Mouse (Mus musculus) CH12.LX (cell line): ENCODE measurements around the gene Klhl10. TPM values are rescaled to one million over a fixed set of nuclear protein-coding genes. Genes with fewer than 3 reads are reported as not detected.

Experiments used
- DNase-seq: peaks from one replicate; pipeline ENCODE4 v3.0.0-alpha.2; 2013; ENCODE audit errors: extremely low read depth
- H3K27ac ChIP-seq: 2 replicates; pipeline ENCODE4 v1.5.1; 2012; ENCODE audit warnings: low read depth, mild to moderate bottlenecking, control low read depth, moderate library complexity; ENCODE audit not compliant: insufficient read depth
- H3K27me3 ChIP-seq: replicated peaks from 2 replicates; pipeline ENCODE3; 2012; ENCODE audit warnings: inconsistent platforms
- H3K36me3 ChIP-seq, 2 experiments: replicated peaks in 1 of 2; 2 replicates each; pipeline versions ENCODE3 to v1.6.1; 2012; ENCODE audit warnings: inconsistent platforms in 1 of 2, low read length in 1 of 2, mild to moderate bottlenecking in 1 of 2, mixed read lengths in 1 of 2, moderate library complexity in 1 of 2; ENCODE audit not compliant: control insufficient read depth in 1 of 2, insufficient read depth in 1 of 2
- H3K4me1 ChIP-seq, 2 experiments: 2 replicates each; pipeline ENCODE4 v1.6.1; 2012; ENCODE audit warnings: inconsistent platforms in 1 of 2, moderate library complexity in 1 of 2; ENCODE audit not compliant: insufficient read depth in 2 of 2, control insufficient read depth in 1 of 2
- H3K4me2 ChIP-seq: 2 replicates; pipeline ENCODE4 v1.6.1; 2012; ENCODE audit warnings: low read depth, mild to moderate bottlenecking, control low read depth; ENCODE audit not compliant: poor library complexity, insufficient read depth, severe bottlenecking
- H3K4me3 ChIP-seq, 3 experiments: fragments of 150-350 bp in 1 of 3; sonication (generic) in 1 of 3; replicated peaks in 1 of 3; 2 replicates each; pipeline versions ENCODE3 to v1.5.1; 2011 to 2012; ENCODE audit warnings: low read depth in 2 of 3, low read length in 2 of 3, mild to moderate bottlenecking in 2 of 3, moderate library complexity in 2 of 3, control low read depth in 1 of 3, improper control_type of control experiment in 1 of 3, inconsistent platforms in 1 of 3, mixed read lengths in 1 of 3; ENCODE audit not compliant: poor library complexity in 1 of 3
- H3K79me2 ChIP-seq: replicated peaks from 2 replicates; pipeline ENCODE4 v1.6.1; 2012; ENCODE audit warnings: mild to moderate bottlenecking, moderate library complexity; ENCODE audit not compliant: control insufficient read depth, poor library complexity, insufficient read depth, severe bottlenecking; ENCODE audit errors: extremely low read depth
- H3K9ac ChIP-seq: 2 replicates; pipeline ENCODE4 v1.6.1; 2012; ENCODE audit warnings: low read depth, mild to moderate bottlenecking, control low read depth, moderate library complexity; ENCODE audit not compliant: insufficient read depth
- H3K9me3 ChIP-seq: replicated peaks from 2 replicates; pipeline ENCODE3; 2012; ENCODE audit warnings: low read length, inconsistent platforms, mixed read lengths
- CHD2 ChIP-seq: IDR thresholded peaks from 2 replicates; pipeline ENCODE4 v1.6.1; 2011; ENCODE audit warnings: low read length, improper control_type of control experiment
- EP300 ChIP-seq: IDR thresholded peaks from 2 replicates; pipeline ENCODE4 v1.6.1; 2011; ENCODE audit warnings: low read length, improper control_type of control experiment
- HCFC1 ChIP-seq: IDR thresholded peaks from 2 replicates; pipeline ENCODE4 v1.6.1; 2012; ENCODE audit warnings: low read depth, mild to moderate bottlenecking, inconsistent platforms, low read length, improper control_type of control experiment
- IRF4 ChIP-seq: IDR thresholded peaks from 2 replicates; pipeline ENCODE4 v1.6.1; 2014; ENCODE audit warnings: low read depth, mild to moderate bottlenecking, inconsistent platforms, low read length, improper control_type of control experiment
- JUN ChIP-seq: IDR thresholded peaks from 2 replicates; pipeline ENCODE4 v1.6.1; 2011; ENCODE audit warnings: low read depth, mild to moderate bottlenecking, low read length, improper control_type of control experiment, moderate library complexity; ENCODE audit not compliant: insufficient read depth
- MAFK ChIP-seq: IDR thresholded peaks from 2 replicates; pipeline ENCODE4 v1.6.1; 2011; ENCODE audit warnings: low read length, improper control_type of control experiment; ENCODE audit not compliant: insufficient replicate concordance
- MAX ChIP-seq: IDR thresholded peaks from 2 replicates; pipeline ENCODE4 v1.6.1; 2011; ENCODE audit warnings: low read length, improper control_type of control experiment
- MAZ ChIP-seq: IDR thresholded peaks from 2 replicates; pipeline ENCODE4 v1.6.1; 2012; ENCODE audit warnings: low read depth, mild to moderate bottlenecking, inconsistent platforms, low read length, improper control_type of control experiment, moderate library complexity
- MXI1 ChIP-seq: IDR thresholded peaks from 2 replicates; pipeline ENCODE4 v1.6.1; 2011; ENCODE audit warnings: mild to moderate bottlenecking, low read depth, low read length, improper control_type of control experiment
- MYC ChIP-seq: IDR thresholded peaks from 2 replicates; pipeline ENCODE4 v1.6.1; 2011; ENCODE audit warnings: low read depth, mild to moderate bottlenecking, improper control_type of control experiment, low read length
- NELFE ChIP-seq: IDR thresholded peaks from 2 replicates; pipeline ENCODE4 v1.6.1; 2011; ENCODE audit warnings: low read depth, low read length, improper control_type of control experiment
- NRF1 ChIP-seq: IDR thresholded peaks from 2 replicates; pipeline ENCODE4 v1.6.1; 2014; ENCODE audit warnings: low read depth, mild to moderate bottlenecking, inconsistent platforms, low read length, improper control_type of control experiment, moderate library complexity
- PAX5 ChIP-seq: IDR thresholded peaks from 2 replicates; pipeline ENCODE4 v1.6.1; 2012; ENCODE audit warnings: low read length, inconsistent platforms, mixed read lengths
- POLR2A ChIP-seq: IDR thresholded peaks from 2 replicates; pipeline ENCODE4 v1.6.1; 2011; ENCODE audit warnings: low read depth, mild to moderate bottlenecking, improper control_type of control experiment, low read length
- RAD21 ChIP-seq: IDR thresholded peaks from 2 replicates; pipeline ENCODE4 v1.6.1; 2011; ENCODE audit warnings: low read depth, mild to moderate bottlenecking, low read length, improper control_type of control experiment, moderate library complexity
- TBP ChIP-seq: conservative IDR thresholded peaks from 2 replicates; pipeline ENCODE4 v1.6.1; 2011; ENCODE audit warnings: low read depth, low read length, improper control_type of control experiment
- TCF12 ChIP-seq: IDR thresholded peaks from 2 replicates; pipeline ENCODE4 v1.6.1; 2014; ENCODE audit warnings: low read depth, mild to moderate bottlenecking, inconsistent platforms, low read length, improper control_type of control experiment
- USF1 ChIP-seq: IDR thresholded peaks from 2 replicates; pipeline ENCODE4 v1.6.1; 2014; ENCODE audit warnings: low read depth, mild to moderate bottlenecking, inconsistent platforms, low read length, improper control_type of control experiment
- ZMIZ1 ChIP-seq: IDR thresholded peaks from 2 replicates; pipeline ENCODE4 v1.6.1; 2012; ENCODE audit warnings: low read depth, mild to moderate bottlenecking, inconsistent platforms, low read length, improper control_type of control experiment
- ZNF384 ChIP-seq: IDR thresholded peaks from 2 replicates; pipeline ENCODE4 v1.6.1; 2012; ENCODE audit warnings: low read depth, low read length, improper control_type of control experiment, inconsistent platforms
- dilution Hi-C: fragments of 300-500 bp; cut with MboI; formaldehyde crosslinking; loops from 2 replicates; pipeline ENCODE4 v1.14.3; 2020; ENCODE audit warnings: low sequenced_read_pairs; ENCODE audit not compliant: extremely low pct_unique_long_range_greater_than_20kb, extremely low pct_ligation_motif_present
- in situ Hi-C: fragments of 300-500 bp; cut with MboI; formaldehyde crosslinking; loops from 3 replicates; pipeline ENCODE4 v1.14.3; 2019; ENCODE audit warnings: low sequenced_read_pairs, low pct_ligation_motif_present, low pct_unique_long_range_greater_than_20kb, mixed read lengths
- polyA plus RNA-seq: library from polyadenylated mRNA; unstranded; fragments of >175 nt; gene quantifications from 2 replicates; pipeline ENCODE4 v1.2.1, GENCODE M21; 2012; ENCODE audit warnings: low read depth; ENCODE audit not compliant: insufficient read length
- total RNA-seq, 2 experiments: library from RNA; depleted of rRNA; stranded (reverse); fragments of 300-350 nt in 1 of 2; fragments of >200 nt in 1 of 2; gene quantifications; 2 replicates each; pipeline ENCODE4 v1.2.3; 2012 to 2014

Gene Klhl10
- total and polyA plus RNA-seq, 3 experiments: 0.30 to 1.1 (median 0.48) TPM

GRCm38 (mm10) chr11:100403445-100404134 is 38.1 kb upstream of the Klhl10 start:
- Histone ChIP-seq H3K9ac (no peak overlapping the region), H3K4me3 (no peak overlapping the region), H3K4me1 (peaks cover 0 to 15% of the 10 kb centered on the region in 2 experiments; a peak in 2 of 4 replicates), H3K27ac (no peak overlapping the region), H3K4me2 (no peak overlapping the region), H3K9me3 (no peaks in the 10 kb centered on the region), H3K27me3 (peaks cover 69% of the 10 kb centered on the region), H3K36me3 (no peaks in the 10 kb centered on the region), H3K79me2 (no peaks in the 10 kb centered on the region)
- DNase-seq: no peak
- dilution Hi-C loops (no loop called here), in situ Hi-C loops (no loop called here)
- TF ChIP-seq NRF1 (no peak), ZNF384 (no peak), TBP (no peak)

- Histone ChIP-seq H3K4me1 (peaks cover 0 to 15% of the 10 kb centered on the region in 2 experiments; a peak in 2 of 4 replicates), H3K9me3 (no peaks in the 10 kb centered on the region), H3K4me3 (no peak overlapping the region), H3K9ac (no peak overlapping the region), H3K79me2 (no peaks in the 10 kb centered on the region), H3K4me2 (no peak overlapping the region), H3K27ac (no peak overlapping the region), H3K27me3 (peaks cover 68% of the 10 kb centered on the region), H3K36me3 (no peaks in the 10 kb centered on the region)
- in situ Hi-C loops: loop anchor here (5.0 kb wide), 1 partner anchor 42 kb away; no protein-coding TSS in a partner anchor
- DNase-seq: no peak
- dilution Hi-C loops: no loop called here
- TF ChIP-seq TBP (no peak), EP300 (no peak), HCFC1 (no peak), NELFE (no peak), MAFK (no peak)
These were observed 37.2 kb upstream of the Klhl10 start for GRCm38 (mm10) chr11:100404456-100405074.

GRCm38 (mm10) chr11:100406273-100406672 is 35.4 kb upstream of the Klhl10 start:
- Histone ChIP-seq H3K9me3 (no peaks in the 10 kb centered on the region), H3K4me2 (no peak overlapping the region), H3K27me3 (peaks cover 64% of the 10 kb centered on the region), H3K4me1 (peaks cover 0 to 6% of the 10 kb centered on the region in 2 experiments; a peak in 1 of 4 replicates), H3K79me2 (no peaks in the 10 kb centered on the region), H3K27ac (no peak overlapping the region), H3K4me3 (no peak overlapping the region), H3K9ac (no peak overlapping the region), H3K36me3 (no peaks in the 10 kb centered on the region)
- TF ChIP-seq ZMIZ1 (no peak), MAX (no peak), MYC (no peak), POLR2A (no peak), EP300 (no peak), MAFK (no peak), TCF12 (no peak), ZNF384 (no peak), JUN (no peak), RAD21 (no peak), MAZ (no peak), USF1 (no peak), CHD2 (no peak), IRF4 (no peak), PAX5 (no peak), MXI1 (no peak), NRF1 (no peak), NELFE (no peak)
- no peak for DNase-seq
- in situ Hi-C loops: loop anchor here (5.0 kb wide), 1 partner anchor 44 kb away; no protein-coding TSS in a partner anchor
- dilution Hi-C loops: no loop called here
